Mouse (Mus musculus) stomach, embryonic 16.5 days (tissue): ENCODE data around the gene Ubxn6. TPM values are rescaled to one million over a fixed set of nuclear protein-coding genes. Genes with fewer than 3 reads are reported as not detected.
"Not testable (repeated sequence)": the region's sequence is repeated elsewhere in the genome, so short reads cannot be mapped to it uniquely, and the experiment has no call there.

Experiments
- ATAC-seq: fragments of 200-750 bp; cut with Nextera tagmentation; 2 replicates; pipeline ENCODE4 v1.8.0; 2017; ENCODE audit warnings: moderate number of reproducible peaks, moderate TSS enrichment; ENCODE audit not compliant: insufficient read depth, low FRiP score
- H3K27ac ChIP-seq: fragments of 300-500 bp; sonication (generic); 2 replicates; pipeline ENCODE4 v1.5.1; 2014; ENCODE audit warnings: low read length
- H3K27me3 ChIP-seq: fragments of 300-500 bp; sonication (generic); 2 replicates; pipeline ENCODE4 v1.6.1; 2014; ENCODE audit warnings: low read length, control low read depth, mixed read lengths; ENCODE audit not compliant: control insufficient read depth, insufficient read depth
- H3K36me3 ChIP-seq: fragments of 300-500 bp; sonication (generic); 2 replicates; pipeline ENCODE4 v1.6.1; 2014; ENCODE audit warnings: low read length; ENCODE audit not compliant: control insufficient read depth, insufficient read depth
- H3K4me1 ChIP-seq: fragments of 300-500 bp; sonication (generic); 2 replicates; pipeline ENCODE4 v1.6.1; 2014; ENCODE audit warnings: low read length, control low read depth, mixed read lengths; ENCODE audit not compliant: control insufficient read depth, insufficient read depth
- H3K4me2 ChIP-seq: fragments of 300-500 bp; sonication (generic); 2 replicates; pipeline ENCODE4 v1.6.1; 2014; ENCODE audit warnings: low read depth, low read length, mixed read lengths
- H3K4me3 ChIP-seq: fragments of 300-500 bp; sonication (generic); replicated peaks from 2 replicates; pipeline ENCODE4 v1.5.1; 2014; ENCODE audit warnings: mild to moderate bottlenecking, low read length
- H3K9ac ChIP-seq: fragments of 300-500 bp; sonication (generic); 2 replicates; pipeline ENCODE4 v1.6.1; 2014; ENCODE audit warnings: low read length
- H3K9me3 ChIP-seq: fragments of 300-500 bp; sonication (generic); replicated peaks from 2 replicates; pipeline ENCODE4 v1.6.1; 2016; ENCODE audit warnings: low read length, control low read depth; ENCODE audit not compliant: control insufficient read depth
- WGBS: fragments of 180-500 bp; shearing (Covaris S2); extraction: QIAGEN DNeasy Blood & Tissue Kit; methylation state at CpG from one replicate; pipeline ENCODE4 v1.1.7; 2014; 5-methylcytosine and 5-hydroxymethylcytosine counted together
- polyA plus RNA-seq: library from polyadenylated mRNA; unstranded; fragments of >200 nt; fragmentation: Nextera tagmentation; extraction: Ambion mirVana; gene quantifications from 2 replicates; pipeline ENCODE4 v1.2.1, GENCODE M21; 2015

Gene Ubxn6
- polyA plus RNA-seq, 1 experiment from 2014 or later: 39.4 TPM

GRCm38 (mm10) chr17:56092312-56092711, 17.5 kb upstream of the Ubxn6 start:
- no peaks in the 10 kb centered on the region for H3K4me1 ChIP-seq
- no peak for ATAC-seq
- H3K4me2 ChIP-seq: no peak overlapping the region
- no peaks in the 10 kb centered on the region for H3K27me3 ChIP-seq
- peak overlapping the region; percentile 51 for H3K27ac ChIP-seq
- H3K4me3 ChIP-seq: no peak overlapping the region
- 88% methylated on average over 1 of the region's 1 CpGs for WGBS
- no peaks in the 10 kb centered on the region for H3K9me3 ChIP-seq
- peaks cover 21% of the 10 kb centered on the region; the same call in 1 of the 2 replicates for H3K36me3 ChIP-seq
- H3K9ac ChIP-seq: no peak overlapping the region

GRCm38 (mm10) chr17:56080781-56081585, 6.2 kb upstream of the Ubxn6 start:
- H3K4me3 ChIP-seq: peak overlapping the region; percentile 87
- 8% methylated on average over 8 of the region's 8 CpGs for WGBS
- H3K36me3 ChIP-seq: peaks cover 13% of the 10 kb centered on the region; the same call in 1 of the 2 replicates
- no peaks in the 10 kb centered on the region for H3K9me3 ChIP-seq
- H3K27me3 ChIP-seq: no peaks in the 10 kb centered on the region
- H3K9ac ChIP-seq: peak overlapping the region; percentile 90
- no peak for ATAC-seq
- H3K27ac ChIP-seq: no peak overlapping the region
- H3K4me2 ChIP-seq: peak overlapping the region; percentile 69
- peaks cover 13% of the 10 kb centered on the region for H3K4me1 ChIP-seq

- peak overlapping the region; percentile 90 for H3K9ac ChIP-seq
- H3K9me3 ChIP-seq: no peaks in the 10 kb centered on the region
- H3K4me1 ChIP-seq: peaks cover 19% of the 10 kb centered on the region
- peak overlapping the region; percentile 69 for H3K4me2 ChIP-seq
- H3K4me3 ChIP-seq: peak overlapping the region; percentile 87
- H3K27me3 ChIP-seq: no peaks in the 10 kb centered on the region
- peak overlapping the region; percentile 71; the same call in 1 of the 2 replicates for H3K27ac ChIP-seq
- peaks cover 13% of the 10 kb centered on the region; the same call in 1 of the 2 replicates for H3K36me3 ChIP-seq
- WGBS: 1% methylated on average over 11 of the region's 11 CpGs
- no peak for ATAC-seq
These were observed 5.1 kb upstream of the Ubxn6 start for GRCm38 (mm10) chr17:56079921-56080320.

GRCm38 (mm10) chr17:56078880-56079795, 4.3 kb upstream of the Ubxn6 start, which contains the start of gene Hdgfl2:
Gene Hdgfl2, plus strand, starts transcription at chr17:56079634.
- peak within 1 kb of the TSS; percentile 87 for H3K4me3 ChIP-seq
- H3K9ac ChIP-seq: peak within 1 kb of the TSS; percentile 90
- no peaks in the 10 kb centered on the region for H3K9me3 ChIP-seq
- H3K27me3 ChIP-seq: no peaks in the 10 kb centered on the region
- peaks cover 9% of the 10 kb centered on the region; the same call in 1 of the 2 replicates for H3K36me3 ChIP-seq
- ATAC-seq: peak; percentile 95
- H3K4me1 ChIP-seq: peaks cover 20% of the 10 kb centered on the region
- under 1% methylated on average over 61 of the region's 61 CpGs for WGBS
- H3K4me2 ChIP-seq: peak within 1 kb of the TSS; percentile 69
- H3K27ac ChIP-seq: peak within 1 kb of the TSS; percentile 71; the same call in 1 of the 2 replicates

GRCm38 (mm10) chr17:56078361-56078760, 3.5 kb upstream of the Ubxn6 start:
- peaks cover 27% of the 10 kb centered on the region for H3K4me1 ChIP-seq
- WGBS: 61% methylated on average over 9 of the region's 9 CpGs
- H3K27ac ChIP-seq: peak overlapping the region; percentile 25; the same call in 1 of the 2 replicates
- H3K27me3 ChIP-seq, H3K9ac ChIP-seq, ATAC-seq, H3K9me3 ChIP-seq, H3K36me3 ChIP-seq: not testable (repeated sequence)
- H3K4me3 ChIP-seq: peak overlapping the region; percentile 87
- H3K4me2 ChIP-seq: peak overlapping the region; percentile 45

GRCm38 (mm10) chr17:56077523-56077922, 2.7 kb upstream of the Ubxn6 start:
- Histone ChIP-seq H3K4me3 (no peak overlapping the region), H3K9me3 (no peaks in the 10 kb centered on the region), H3K27ac (no peak overlapping the region), H3K36me3 (peaks cover under 1% of the 10 kb centered on the region; the same call in 1 of the 2 replicates), H3K4me2 (no peak overlapping the region), H3K4me1 (peaks cover 27% of the 10 kb centered on the region), H3K27me3 (no peaks in the 10 kb centered on the region), H3K9ac (no peak overlapping the region)
- 85% methylated on average over 5 of the region's 5 CpGs for WGBS
- ATAC-seq: no peak

GRCm38 (mm10) chr17:56074097-56074826, 566 bp downstream of the Ubxn6 start:
- H3K4me1 ChIP-seq: peaks cover 14% of the 10 kb centered on the region; the same call in 1 of the 2 replicates
- H3K9ac ChIP-seq: peak overlapping the region; percentile 81
- peak overlapping the region; percentile 67 for H3K4me2 ChIP-seq
- 10% methylated on average over 22 of the region's 22 CpGs for WGBS
- peak overlapping the region; percentile 98 for H3K27ac ChIP-seq
- H3K27me3 ChIP-seq: no peaks in the 10 kb centered on the region
- H3K4me3 ChIP-seq: peak overlapping the region; percentile 71
- peaks cover 9% of the 10 kb centered on the region for H3K36me3 ChIP-seq
- no peaks in the 10 kb centered on the region for H3K9me3 ChIP-seq
- ATAC-seq: peak; percentile 34; the same call in 1 of the 2 replicates

- 97% methylated on average over 5 of the region's 5 CpGs for WGBS
- H3K27me3 ChIP-seq: no peaks in the 10 kb centered on the region
- peaks cover 14% of the 10 kb centered on the region; the same call in 1 of the 2 replicates for H3K4me1 ChIP-seq
- no peak overlapping the region for H3K27ac ChIP-seq
- H3K36me3 ChIP-seq: peaks cover 20% of the 10 kb centered on the region
- H3K9me3 ChIP-seq: no peaks in the 10 kb centered on the region
- H3K4me2 ChIP-seq: no peak overlapping the region
- H3K9ac ChIP-seq: no peak overlapping the region
- ATAC-seq: no peak
- H3K4me3 ChIP-seq: no peak overlapping the region
These were observed 2.6 kb downstream of the Ubxn6 start for GRCm38 (mm10) chr17:56072243-56072642.
